Mouse (Mus musculus) T-helper 1 cell (primary cell): ENCODE data around the gene Ccdc134.

Experiments
- in situ Hi-C: fragments of 300-600 bp; cut with MboI, MseI; formaldehyde crosslinking; loops from one replicate; pipeline ENCODE4 v1.15.1; 2025; ENCODE audit warnings: high pct_unique_total_duplicates

Gene Ccdc134

GRCm38 (mm10) chr15:82169671-82170070, 41.9 kb downstream of the Ccdc134 start:
- in situ Hi-C loops: no loop called here

DNA sequence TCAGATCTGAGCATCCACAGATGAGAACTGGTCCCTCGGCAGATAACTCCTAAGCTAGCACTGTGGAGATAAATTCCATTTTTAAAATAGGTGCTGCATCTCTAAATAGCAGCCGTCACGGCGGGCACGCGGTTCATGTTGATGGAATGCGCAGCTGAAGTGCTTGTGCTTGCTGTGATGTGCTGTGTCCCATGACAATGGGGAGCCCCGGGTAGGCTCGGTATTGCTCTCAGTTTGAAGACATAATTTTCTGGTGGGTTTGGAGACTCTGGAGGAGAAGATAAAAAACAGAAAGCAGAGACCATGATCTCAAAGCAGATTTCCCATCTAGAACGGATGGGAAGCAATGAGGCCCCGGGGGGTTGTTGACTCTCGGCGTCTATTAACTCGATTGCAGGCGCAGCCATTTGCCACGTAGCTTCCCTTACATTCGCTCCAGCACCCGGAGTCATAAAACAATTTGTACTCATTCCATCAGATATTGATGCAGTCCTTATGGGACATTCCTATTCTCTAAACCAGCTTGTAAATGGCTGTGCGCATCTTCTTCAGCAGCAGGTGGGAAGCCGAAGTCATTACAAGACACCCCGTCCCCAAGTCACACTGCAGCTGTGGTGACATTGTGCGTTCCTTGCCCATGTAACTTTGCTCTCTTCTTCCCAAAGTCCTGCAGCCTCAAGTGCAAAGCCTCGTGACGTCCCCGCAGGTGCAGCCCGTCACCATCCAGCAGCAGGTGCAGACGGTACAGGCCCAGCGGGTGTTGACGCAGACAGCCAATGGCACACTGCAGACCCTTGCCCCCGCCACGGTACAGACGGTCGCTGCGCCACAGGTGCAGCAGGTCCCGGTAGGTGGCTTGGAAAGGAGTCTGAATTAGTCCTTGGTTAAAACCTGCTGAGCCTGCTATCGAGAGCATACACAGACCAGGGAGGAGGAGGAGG, 43.0 kb downstream of the Ccdc134 start:
- in situ Hi-C loops: no loop called here

DNA sequence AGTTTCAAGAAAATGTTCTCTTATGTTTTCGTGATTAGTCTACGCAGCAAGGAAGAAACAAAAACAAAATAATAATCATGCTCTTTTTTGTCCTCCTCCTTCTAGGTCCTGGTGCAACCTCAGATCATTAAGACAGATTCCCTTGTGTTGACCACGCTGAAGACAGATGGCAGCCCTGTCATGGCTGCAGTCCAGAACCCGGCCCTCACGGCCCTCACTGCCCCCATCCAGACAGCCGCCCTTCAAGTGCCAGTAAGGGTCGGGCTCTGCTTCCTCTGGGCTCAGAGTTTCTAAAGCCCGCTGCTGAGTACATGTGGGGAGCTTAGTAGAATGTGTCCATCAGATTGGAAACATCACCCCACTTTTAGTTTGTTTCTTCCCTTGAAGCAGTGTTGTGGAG, 44.9 kb downstream of the Ccdc134 start:
- in situ Hi-C loops: no loop called here

DNA sequence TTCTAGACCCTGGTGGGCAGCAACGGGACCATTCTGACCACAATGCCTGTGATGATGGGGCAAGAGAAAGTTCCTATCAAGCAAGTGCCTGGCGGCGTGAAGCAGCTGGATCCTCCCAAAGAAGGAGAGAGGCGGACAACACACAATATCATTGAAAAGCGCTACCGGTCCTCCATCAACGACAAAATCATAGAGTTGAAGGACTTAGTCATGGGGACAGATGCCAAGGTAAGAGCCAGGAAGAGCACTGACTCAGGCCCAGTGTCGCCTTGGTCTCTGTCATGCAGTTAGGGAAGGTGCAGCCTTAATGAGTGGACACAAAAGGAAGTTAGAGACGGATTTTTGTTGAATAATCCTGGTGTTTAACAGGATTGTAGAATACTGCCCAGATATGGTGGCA, 47.4 kb downstream of the Ccdc134 start:
- in situ Hi-C loops: no loop called here

DNA sequence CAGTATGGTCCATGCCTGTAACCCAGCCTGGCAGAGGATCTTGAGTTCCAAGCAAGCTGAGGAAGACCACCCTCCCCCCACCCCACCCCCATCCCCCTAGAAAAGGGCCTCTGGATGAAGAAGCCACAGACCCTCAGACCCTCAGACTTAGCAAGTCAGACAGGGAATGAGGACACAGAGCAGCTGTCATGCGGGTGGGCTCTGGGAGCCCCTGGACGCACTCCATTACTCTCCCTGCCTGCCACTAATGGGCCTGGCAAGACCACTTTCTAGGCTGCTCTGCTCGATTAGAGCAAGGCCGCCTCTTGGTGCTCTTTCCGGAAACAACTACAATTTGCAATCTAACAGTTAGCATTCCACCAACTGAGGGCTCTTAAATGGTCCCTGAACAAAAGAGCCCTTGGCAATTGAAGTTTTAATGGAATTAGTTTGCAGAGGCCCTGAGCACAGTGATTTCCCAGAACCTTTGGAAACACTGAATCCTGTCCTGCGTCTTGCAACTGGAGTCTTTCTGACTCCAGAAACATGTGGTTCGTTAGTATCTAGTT, 50.1 kb downstream of the Ccdc134 start:
- in situ Hi-C loops: no loop called here

DNA sequence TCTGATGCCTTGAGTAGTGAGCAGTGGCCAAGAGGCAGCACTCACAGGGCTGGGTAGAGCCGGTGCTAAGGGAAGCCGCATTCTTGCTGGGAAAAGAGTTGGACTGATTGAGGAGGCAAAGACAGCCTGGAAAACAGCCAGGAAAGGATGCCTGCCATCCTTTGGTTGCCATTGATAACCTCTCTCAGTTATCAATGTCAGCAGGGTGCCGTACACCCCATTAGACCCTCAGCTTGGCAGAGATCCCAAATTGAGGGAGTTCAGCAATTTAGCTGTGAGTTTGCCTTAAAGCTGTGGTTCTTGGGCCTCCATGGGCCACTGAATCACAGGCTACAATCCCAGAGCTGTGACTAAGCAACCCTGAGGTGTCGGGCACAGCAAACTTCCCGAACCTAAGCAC, 53.4 kb downstream of the Ccdc134 start:
- in situ Hi-C loops: no loop called here

GRCm38 (mm10) chr15:82182311-82182710, 54.6 kb downstream of the Ccdc134 start:
- in situ Hi-C loops: no loop called here

- in situ Hi-C loops: no loop called here
Measured at GRCm38 (mm10) chr15:82183596-82183995, 55.9 kb downstream of the Ccdc134 start.

DNA sequence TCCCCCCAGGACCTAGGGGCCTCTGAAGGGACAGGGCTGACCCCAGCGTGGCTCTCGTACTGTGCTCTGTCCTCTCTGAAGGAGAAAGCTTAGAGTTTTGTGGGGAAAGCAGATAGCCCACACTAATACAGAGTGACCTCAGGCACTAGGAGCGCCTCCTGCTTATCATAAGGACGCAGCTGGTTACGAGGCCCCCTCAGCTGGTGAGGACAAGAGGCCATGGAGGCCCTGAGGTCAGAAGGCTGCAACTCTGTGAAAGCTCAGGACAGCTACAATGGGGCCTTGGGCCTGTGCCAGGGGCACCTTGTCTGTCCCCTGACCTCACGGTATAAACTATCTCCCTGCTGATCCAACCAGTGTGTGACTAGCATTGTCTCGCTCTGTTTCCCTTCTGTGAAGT, 56.5 kb downstream of the Ccdc134 start:
- in situ Hi-C loops: no loop called here

DNA sequence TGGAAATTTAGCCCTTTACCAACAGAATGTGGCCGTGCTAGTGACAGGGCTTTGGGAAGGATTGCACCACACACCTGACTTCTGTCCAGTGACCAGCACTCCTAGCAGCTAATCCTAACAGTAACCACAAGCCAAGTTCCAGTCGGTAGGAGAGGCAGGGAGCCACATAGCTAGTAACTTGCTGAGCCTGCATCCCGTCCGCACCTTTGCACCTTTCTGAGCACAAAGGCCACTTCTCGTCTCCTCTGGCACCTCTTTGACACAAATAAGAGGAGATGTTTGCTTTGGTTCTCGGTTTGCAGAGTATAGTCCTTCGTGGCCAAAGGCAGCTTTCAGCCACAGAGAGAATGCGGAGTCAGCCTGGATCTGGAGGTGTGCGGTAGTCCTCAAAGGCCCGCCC, 56.9 kb downstream of the Ccdc134 start:
- in situ Hi-C loops: no loop called here

- in situ Hi-C loops: no loop called here
Measured at GRCm38 (mm10) chr15:82185062-82185783, 57.5 kb downstream of the Ccdc134 start.

DNA sequence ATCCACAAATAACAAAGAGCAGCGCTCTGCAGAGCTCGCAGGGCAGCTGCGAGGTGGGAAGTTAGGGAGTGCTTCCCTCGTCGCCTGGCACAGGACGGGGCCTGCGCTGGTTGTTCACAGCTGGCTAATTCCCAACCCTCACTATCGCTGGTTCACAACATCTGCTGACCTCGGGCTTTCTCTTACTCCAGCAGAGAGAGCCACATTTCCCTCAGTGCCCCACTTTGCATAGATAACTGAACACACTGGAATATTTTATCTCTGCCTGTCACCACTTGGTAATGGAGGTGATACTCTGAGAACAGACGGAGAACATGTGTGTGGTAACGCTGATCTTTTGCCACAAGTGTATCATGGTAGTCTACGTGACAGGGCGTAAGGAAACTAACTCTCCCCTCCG, 58.4 kb downstream of the Ccdc134 start:
- in situ Hi-C loops: no loop called here

DNA sequence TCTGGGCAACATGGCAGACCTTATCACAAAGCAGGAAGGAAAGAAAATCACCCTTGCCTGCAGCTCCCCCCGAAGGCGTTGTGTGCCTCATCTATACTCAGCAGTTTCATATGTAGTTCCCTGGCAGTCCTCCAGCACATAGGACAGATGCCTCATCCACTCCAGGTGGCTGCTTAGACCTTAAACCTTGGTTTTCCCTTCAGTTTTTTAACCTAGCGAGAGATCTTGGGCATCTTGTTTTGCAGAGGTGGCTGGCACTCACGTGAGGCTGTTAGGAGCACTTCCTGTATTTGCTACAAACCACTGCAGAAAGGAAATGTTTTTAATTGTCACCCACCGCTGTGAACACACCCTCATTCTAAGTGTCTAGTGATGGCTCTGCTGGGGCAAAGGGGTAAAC, 59.2 kb downstream of the Ccdc134 start:
- in situ Hi-C loops: no loop called here

- in situ Hi-C loops: no loop called here
Measured at GRCm38 (mm10) chr15:82187401-82187800, 59.7 kb downstream of the Ccdc134 start.

DNA sequence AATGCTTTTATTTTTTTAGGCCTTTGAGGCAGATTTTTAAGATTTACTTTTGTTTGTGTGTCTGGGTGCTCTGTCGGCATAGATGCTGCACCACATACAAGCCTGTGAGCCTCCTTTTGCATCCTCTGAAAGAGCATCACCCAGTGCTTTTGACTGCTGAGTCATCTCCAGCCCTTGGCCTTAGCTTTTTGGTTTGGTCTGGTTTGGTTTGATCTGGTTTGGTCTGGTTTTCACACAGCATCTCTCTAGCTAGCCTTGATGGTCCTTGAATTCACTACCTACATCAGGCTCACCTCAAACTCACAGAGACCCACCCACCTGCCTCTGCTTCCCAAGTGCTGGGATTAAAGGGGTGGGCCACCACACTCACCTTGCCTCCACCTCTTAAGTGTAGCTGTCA, 60.2 kb downstream of the Ccdc134 start:
- in situ Hi-C loops: no loop called here

- in situ Hi-C loops: no loop called here
Measured at GRCm38 (mm10) chr15:82188481-82189240, 60.9 kb downstream of the Ccdc134 start.
